Mouse (Mus musculus) CH12F3 (cell line): ENCODE results near the gene Atf2.
"Not testable (repeated sequence)": the region's sequence is repeated elsewhere in the genome, so short reads cannot be mapped to it uniquely, and the experiment has no call there.

Source experiments
- in situ Hi-C: fragments of 300-500 bp; cut with MboI; formaldehyde crosslinking; loops from 2 replicates; pipeline ENCODE4 v1.14.3; 2020; ENCODE audit warnings: low sequenced_read_pairs

The Atf2 gene

GRCm38 (mm10) chr2:73891701-73892463, 557 bp downstream of the Atf2 start:
- in situ Hi-C loops, result no loop called here

GRCm38 (mm10) chr2:73885997-73886396, 6.4 kb downstream of the Atf2 start:
- in situ Hi-C loops, result no loop called here

GRCm38 (mm10) chr2:73877891-73878290, 14.5 kb downstream of the Atf2 start:
- in situ Hi-C loops, result no loop called here

- in situ Hi-C loops, result no loop called here
These were observed 24.5 kb downstream of the Atf2 start for GRCm38 (mm10) chr2:73867764-73868487.

GRCm38 (mm10) chr2:73860046-73860624, 32.3 kb downstream of the Atf2 start:
- in situ Hi-C loops, result no loop called here

- in situ Hi-C loops, result no loop called here
These were observed 35.1 kb downstream of the Atf2 start for GRCm38 (mm10) chr2:73857352-73857751.

- in situ Hi-C loops, result no loop called here
These were observed 36.2 kb downstream of the Atf2 start for GRCm38 (mm10) chr2:73856246-73856645.

GRCm38 (mm10) chr2:73834406-73835015, 57.9 kb downstream of the Atf2 start:
- in situ Hi-C loops, result no loop called here

- in situ Hi-C loops, result no loop called here
These were observed 59.2 kb downstream of the Atf2 start for GRCm38 (mm10) chr2:73833284-73833683.

GRCm38 (mm10) chr2:73818742-73819141, 73.7 kb downstream of the Atf2 start:
- in situ Hi-C loops, result no loop called here

GRCm38 (mm10) chr2:73807609-73808008, 84.8 kb downstream of the Atf2 start:
- in situ Hi-C loops, result no loop called here

- in situ Hi-C loops, result not testable (repeated sequence)
These were observed 92.3 kb downstream of the Atf2 start for GRCm38 (mm10) chr2:73800127-73800526.

GRCm38 (mm10) chr2:73798786-73799185, 93.7 kb downstream of the Atf2 start:
- in situ Hi-C loops, result no loop called here

- in situ Hi-C loops, result no loop called here
These were observed 94.3 kb downstream of the Atf2 start for GRCm38 (mm10) chr2:73798136-73798535.

- in situ Hi-C loops, result no loop called here
These were observed 100.4 kb downstream of the Atf2 start for GRCm38 (mm10) chr2:73791846-73792630.

- in situ Hi-C loops, result no loop called here
These were observed 102.1 kb downstream of the Atf2 start for GRCm38 (mm10) chr2:73790332-73790731.

- in situ Hi-C loops, result no loop called here
These were observed 104.0 kb downstream of the Atf2 start for GRCm38 (mm10) chr2:73788395-73788794.

- in situ Hi-C loops, result no loop called here
These were observed 110.0 kb downstream of the Atf2 start for GRCm38 (mm10) chr2:73782371-73782905.

GRCm38 (mm10) chr2:73780321-73781010, 112.0 kb downstream of the Atf2 start:
- in situ Hi-C loops, result no loop called here

GRCm38 (mm10) chr2:73779796-73780195, 112.6 kb downstream of the Atf2 start:
- in situ Hi-C loops, result no loop called here
